ENCODE assay signal across 17 mouse cellular contexts in genomic region chr6:52934021-52934420, GRCm38 (mm10).
DNase-seq lines count a peak whose midpoint lies in the region; ATAC-seq and TF ChIP-seq lines count a peak whose summit lies in the region.
"Had no signal": no experiment of that assay in that cellular context is flagged by ENCODE, and none has a peak within 500 bp of the region (broad histone marks: within the 10 kb centered on the region; RNA-seq: fewer than 3 reads in every experiment).

No protein-coding gene starts in this region.

- no peak for DNase-seq in forebrain, postnatal 0 days
- no peak for DNase-seq in forebrain, embryonic 14.5 days (ENCODE audit: low spot score)
- no peak for DNase-seq in midbrain, postnatal 0 days (ENCODE audit: low spot score)
- DNase-seq in gastrocnemius, postnatal 25 days = no peak
- DNase-seq: cerebellum, postnatal 10 days; gastrocnemius, adult 2 months; heart, postnatal 10 days; kidney, postnatal 10 days; lung, adult 2 months; thymus, adult 18-20 months had no signal

- no peak; the same call in 1 of the 2 replicates for ATAC-seq in forebrain, postnatal 0 days
- ATAC-seq in forebrain, embryonic 14.5 days = no peak
- ATAC-seq in intestine, postnatal 0 days = no peak
- no peak for ATAC-seq in intestine, embryonic 16.5 days
- no peak for ATAC-seq in midbrain, postnatal 0 days (ENCODE audit: low FRiP score)
- ATAC-seq in midbrain, embryonic 15.5 days (replicated peaks) = no peak
- ATAC-seq in monocyte, adult 5-6 weeks (replicated peaks; ENCODE audit: insufficient number of reproducible peaks, low FRiP score, low TSS enrichment, poor library complexity, severe bottlenecking) = no peak
- ATAC-seq: forebrain, embryonic 15.5 days; midbrain, embryonic 16.5 days had no signal

- no peaks in the 10 kb centered on the region for H3K27me3 ChIP-seq in forebrain, postnatal 0 days (ENCODE audit: insufficient read depth, low read length)
- H3K27me3 ChIP-seq in forebrain, embryonic 14.5 days (replicated peaks; ENCODE audit: control insufficient read depth, insufficient read depth, low read length) = no peaks in the 10 kb centered on the region
- no peaks in the 10 kb centered on the region for H3K27me3 ChIP-seq in intestine, postnatal 0 days (replicated peaks; ENCODE audit: control insufficient read depth, insufficient read depth, low read length)
- H3K27me3 ChIP-seq in intestine, embryonic 16.5 days (replicated peaks; ENCODE audit: control insufficient read depth, insufficient read depth, low read length) = no peaks in the 10 kb centered on the region
- no peaks in the 10 kb centered on the region for H3K27me3 ChIP-seq in midbrain, postnatal 0 days (ENCODE audit: insufficient read depth, low read length)
- H3K27me3 ChIP-seq in midbrain, embryonic 15.5 days (replicated peaks) = no peaks in the 10 kb centered on the region
- H3K27me3 ChIP-seq: forebrain, embryonic 15.5 days had no signal

- H3K4me1 ChIP-seq in forebrain, postnatal 0 days (ENCODE audit: insufficient read depth) = no peaks in the 10 kb centered on the region
- H3K4me1 ChIP-seq in forebrain, embryonic 14.5 days (ENCODE audit: control insufficient read depth, insufficient read depth, low read length) = peaks cover 23% of the 10 kb centered on the region
- H3K4me1 ChIP-seq in intestine, postnatal 0 days (replicated peaks; ENCODE audit: control insufficient read depth, insufficient read depth, low read length) = no peaks in the 10 kb centered on the region
- H3K4me1 ChIP-seq in intestine, embryonic 16.5 days (ENCODE audit: control insufficient read depth, insufficient read depth, low read length) = peaks cover 6% of the 10 kb centered on the region; the same call in 1 of the 2 replicates
- no peaks in the 10 kb centered on the region for H3K4me1 ChIP-seq in midbrain, postnatal 0 days (ENCODE audit: insufficient read depth, low read length)
- H3K4me1 ChIP-seq in midbrain, embryonic 15.5 days = no peaks in the 10 kb centered on the region

- no peaks in the 10 kb centered on the region for H3K36me3 ChIP-seq in forebrain, postnatal 0 days (ENCODE audit: insufficient read depth)
- H3K36me3 ChIP-seq in forebrain, embryonic 14.5 days (ENCODE audit: control insufficient read depth, insufficient read depth, low read length) = no peaks in the 10 kb centered on the region
- no peaks in the 10 kb centered on the region for H3K36me3 ChIP-seq in intestine, postnatal 0 days (ENCODE audit: control insufficient read depth, insufficient read depth)
- H3K36me3 ChIP-seq in intestine, embryonic 16.5 days (ENCODE audit: control insufficient read depth, insufficient read depth, low read length) = no peaks in the 10 kb centered on the region
- no peaks in the 10 kb centered on the region for H3K36me3 ChIP-seq in midbrain, postnatal 0 days (ENCODE audit: insufficient read depth, low read length)
- H3K36me3 ChIP-seq in midbrain, embryonic 15.5 days (replicated peaks) = no peaks in the 10 kb centered on the region
- H3K36me3 ChIP-seq: forebrain, embryonic 15.5 days had no signal

- H3K4me3 ChIP-seq in forebrain, postnatal 0 days (ENCODE audit: low read depth, low read length) = no peak overlapping the region
- H3K4me3 ChIP-seq in forebrain, embryonic 14.5 days (ENCODE audit: low read depth, low read length) = no peak overlapping the region
- no peak overlapping the region for H3K4me3 ChIP-seq in intestine, postnatal 0 days (ENCODE audit: low read depth, low read length)
- H3K4me3 ChIP-seq in intestine, embryonic 16.5 days (ENCODE audit: low read length) = no peak overlapping the region
- no peak overlapping the region for H3K4me3 ChIP-seq in midbrain, postnatal 0 days (ENCODE audit: low read depth, low read length)
- no peak overlapping the region for H3K4me3 ChIP-seq in midbrain, embryonic 15.5 days
- H3K4me3 ChIP-seq: erythroblast, embryonic 14.5 days; forebrain, embryonic 15.5 days; gastrocnemius, adult 2 months had no signal

- no peak overlapping the region for H3K4me2 ChIP-seq in forebrain, postnatal 0 days (ENCODE audit: low read depth)
- no peak overlapping the region for H3K4me2 ChIP-seq in forebrain, embryonic 14.5 days (ENCODE audit: low read length)
- H3K4me2 ChIP-seq in intestine, postnatal 0 days (replicated peaks; ENCODE audit: low read depth) = no peak overlapping the region
- H3K4me2 ChIP-seq in intestine, embryonic 16.5 days (ENCODE audit: low read depth, low read length) = no peak overlapping the region
- H3K4me2 ChIP-seq in midbrain, postnatal 0 days (ENCODE audit: low read depth, low read length, poor library complexity, severe bottlenecking) = no peak overlapping the region
- H3K4me2 ChIP-seq in midbrain, embryonic 15.5 days = no peak overlapping the region
- H3K4me2 ChIP-seq: forebrain, embryonic 15.5 days had no signal

- WGBS in forebrain, postnatal 0 days = 83% methylated on average over 6 of the region's 6 CpGs
- 90% methylated on average over 6 of the region's 6 CpGs for WGBS in forebrain, embryonic 14.5 days
- 92% methylated on average over 6 of the region's 6 CpGs for WGBS in intestine, postnatal 0 days
- 83% methylated on average over 6 of the region's 6 CpGs for WGBS in intestine, embryonic 16.5 days
- 79% methylated on average over 6 of the region's 6 CpGs for WGBS in midbrain, postnatal 0 days
- WGBS in midbrain, embryonic 15.5 days = 88% methylated on average over 6 of the region's 6 CpGs

- no peak overlapping the region for H3K27ac ChIP-seq in forebrain, postnatal 0 days (ENCODE audit: low read depth, low read length)
- no peak overlapping the region for H3K27ac ChIP-seq in forebrain, embryonic 14.5 days (ENCODE audit: low read depth, low read length)
- H3K27ac ChIP-seq in intestine, postnatal 0 days (ENCODE audit: low read depth, low read length) = no peak overlapping the region
- no peak overlapping the region for H3K27ac ChIP-seq in intestine, embryonic 16.5 days (ENCODE audit: low read length)
- no peak overlapping the region for H3K27ac ChIP-seq in midbrain, postnatal 0 days (ENCODE audit: low read depth, low read length)
- no peak overlapping the region for H3K27ac ChIP-seq in midbrain, embryonic 15.5 days
- H3K27ac ChIP-seq: forebrain, embryonic 15.5 days; gastrocnemius, adult 2 months had no signal

- no peaks in the 10 kb centered on the region for H3K9me3 ChIP-seq in forebrain, postnatal 0 days (ENCODE audit: low read length)
- no peaks in the 10 kb centered on the region for H3K9me3 ChIP-seq in forebrain, embryonic 14.5 days (replicated peaks; ENCODE audit: control insufficient read depth, low read length)
- no peaks in the 10 kb centered on the region for H3K9me3 ChIP-seq in intestine, postnatal 0 days (ENCODE audit: control insufficient read depth)
- no peaks in the 10 kb centered on the region for H3K9me3 ChIP-seq in intestine, embryonic 16.5 days (ENCODE audit: control insufficient read depth, low read length)
- H3K9me3 ChIP-seq in midbrain, postnatal 0 days (ENCODE audit: low read length) = no peaks in the 10 kb centered on the region
- no peaks in the 10 kb centered on the region for H3K9me3 ChIP-seq in midbrain, embryonic 15.5 days
- H3K9me3 ChIP-seq: forebrain, embryonic 15.5 days had no signal

- no peak overlapping the region for H3K9ac ChIP-seq in forebrain, postnatal 0 days
- H3K9ac ChIP-seq in forebrain, embryonic 14.5 days (ENCODE audit: low read length) = no peak overlapping the region
- H3K9ac ChIP-seq in intestine, postnatal 0 days (ENCODE audit: low read depth, low read length) = no peak overlapping the region
- H3K9ac ChIP-seq in intestine, embryonic 16.5 days (ENCODE audit: low read depth, low read length) = no peak overlapping the region
- H3K9ac ChIP-seq in midbrain, postnatal 0 days (replicated peaks; ENCODE audit: low read length, poor library complexity, severe bottlenecking) = no peak overlapping the region
- H3K9ac ChIP-seq in midbrain, embryonic 15.5 days = no peak overlapping the region
- H3K9ac ChIP-seq: forebrain, embryonic 15.5 days had no signal

- peak; percentile 58 for TF ChIP-seq CTCF in forebrain, postnatal 0 days (IDR thresholded peaks at IDR 0.05; ENCODE audit: low read depth)
- TF ChIP-seq CTCF in intestine, postnatal 0 days (IDR thresholded peaks at IDR 0.05; ENCODE audit: low read depth) = peak; percentile 57
- peak; percentile 67 for TF ChIP-seq CTCF in midbrain, postnatal 0 days (IDR thresholded peaks at IDR 0.05)
